Mouse (Mus musculus) liver, postnatal 0 days (tissue): ENCODE measurements at regions not wholly inside any gene's neighbourhood (a gene's known extent, or its start where the extent isn't known, plus 50 kb on each side); places are given as distances from the start of the nearest gene placed in this dataset.

Experiments used
- ATAC-seq: fragments of 200-750 bp; cut with Nextera tagmentation; 2 replicates; pipeline ENCODE4 v1.8.0; 2017; ENCODE audit warnings: mild to moderate bottlenecking, moderate library complexity
- DNase-seq: peaks from one replicate; pipeline ENCODE4 v3.0.0-alpha.2; 2016
- H3K27ac ChIP-seq: fragments of 300-500 bp; sonication (generic); 2 replicates; pipeline ENCODE4 v1.5.1; 2014; ENCODE audit warnings: antibody characterized with exemption, moderate library complexity, mild to moderate bottlenecking, low read depth
- H3K27me3 ChIP-seq: fragments of 300-500 bp; sonication (generic); 2 replicates; pipeline ENCODE4 v1.6.1; 2014; ENCODE audit warnings: low read length, control low read depth, mixed read lengths; ENCODE audit not compliant: insufficient read depth
- H3K36me3 ChIP-seq: fragments of 300-500 bp; sonication (generic); replicated peaks from 2 replicates; pipeline ENCODE4 v1.6.1; 2014; ENCODE audit warnings: mild to moderate bottlenecking, control low read depth, low read length, moderate library complexity, mixed read lengths; ENCODE audit not compliant: insufficient read depth
- H3K4me1 ChIP-seq: fragments of 300-500 bp; sonication (generic); 2 replicates; pipeline ENCODE4 v1.6.1; 2014; ENCODE audit warnings: antibody characterized with exemption, mild to moderate bottlenecking, control low read depth; ENCODE audit not compliant: insufficient read depth
- H3K4me2 ChIP-seq: fragments of 300-500 bp; sonication (generic); 2 replicates; pipeline ENCODE4 v1.6.1; 2014; ENCODE audit warnings: low read depth, mild to moderate bottlenecking, low read length, moderate library complexity, mixed read lengths
- H3K4me3 ChIP-seq: fragments of 300-500 bp; sonication (generic); 2 replicates; pipeline ENCODE4 v1.5.1; 2014; ENCODE audit warnings: low read depth, low read length
- H3K9ac ChIP-seq: fragments of 300-500 bp; sonication (generic); replicated peaks from 2 replicates; pipeline ENCODE4 v1.6.1; 2014; ENCODE audit warnings: mild to moderate bottlenecking, moderate library complexity
- H3K9me3 ChIP-seq: fragments of 300-500 bp; sonication (generic); 2 replicates; pipeline ENCODE4 v1.6.1; 2016; ENCODE audit warnings: mild to moderate bottlenecking, control low read depth, low read length, mixed read lengths
- CTCF ChIP-seq: sonication (generic); IDR thresholded peaks from 2 replicates; pipeline ENCODE4 v1.5.1; 2016; ENCODE audit warnings: antibody characterized with exemption, low read depth
- EP300 ChIP-seq: IDR thresholded peaks from 2 replicates; pipeline ENCODE4 v1.6.1; 2016; ENCODE audit warnings: antibody characterized with exemption, low read depth, mild to moderate bottlenecking
- WGBS: fragments of 180-500 bp; shearing (Covaris S2); extraction: QIAGEN DNeasy Blood & Tissue Kit; methylation state at CpG from one replicate; pipeline ENCODE4 v1.1.7; 2014; ENCODE audit not compliant: insufficient replicate concordance; 5-methylcytosine and 5-hydroxymethylcytosine counted together

DNA sequence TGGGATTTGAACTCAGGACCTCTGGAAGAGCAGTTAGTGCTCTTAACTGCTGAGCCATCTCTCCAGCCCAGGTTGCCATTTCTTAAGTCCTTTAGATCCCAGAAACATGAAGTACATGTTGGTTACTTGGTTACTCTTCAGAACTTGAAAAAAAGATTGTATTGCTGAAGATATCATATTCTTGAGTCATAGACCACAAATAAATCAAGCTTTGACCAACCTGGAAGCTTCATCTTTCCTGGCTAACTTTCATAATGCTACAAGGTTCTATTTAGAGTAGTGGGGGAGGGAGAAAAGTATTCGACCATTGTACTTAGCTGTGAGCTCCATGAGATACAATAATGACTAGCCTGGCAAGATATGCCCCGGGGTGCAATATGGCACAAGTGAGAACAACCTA, 90.9 kb upstream of the Cdkn2b start:
- Histone ChIP-seq H3K4me1 (no peaks in the 10 kb centered on the region), H3K4me3 (no peak overlapping the region), H3K36me3 (no peaks in the 10 kb centered on the region), H3K27ac (no peak overlapping the region), H3K9me3 (no peaks in the 10 kb centered on the region), H3K4me2 (no peak overlapping the region), H3K27me3 (no peaks in the 10 kb centered on the region), H3K9ac (no peak overlapping the region)
- TF ChIP-seq CTCF (no peak), EP300 (no peak)
- WGBS = 75% methylated on average over 2 of the region's 2 CpGs
- DNase-seq = no peak
- no peak for ATAC-seq

DNA sequence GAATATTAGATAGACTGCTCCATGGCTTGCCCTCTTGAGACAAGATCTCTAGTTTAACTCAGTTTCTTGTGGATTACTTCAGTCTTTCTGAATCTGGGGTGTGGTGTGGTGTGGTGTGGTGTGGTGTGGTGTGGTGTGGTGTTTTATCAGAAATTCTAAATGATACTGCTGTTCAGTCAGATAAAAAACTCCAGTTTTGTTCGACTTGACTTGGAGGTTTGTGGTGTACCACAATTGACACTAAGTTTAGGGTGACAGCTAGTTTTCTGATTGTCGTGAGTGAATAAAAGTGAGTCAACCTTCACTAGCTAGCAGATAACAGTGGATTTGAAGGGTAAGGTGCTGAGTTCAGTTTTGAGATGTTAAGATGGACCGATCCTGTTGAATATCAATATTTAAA, 89.5 kb upstream of the Cdkn2b start:
- Histone ChIP-seq H3K9ac (no peak overlapping the region), H3K36me3 (no peaks in the 10 kb centered on the region), H3K9me3 (no peaks in the 10 kb centered on the region), H3K4me1 (no peaks in the 10 kb centered on the region), H3K27ac (no peak overlapping the region), H3K27me3 (no peaks in the 10 kb centered on the region), H3K4me2 (no peak overlapping the region), H3K4me3 (no peak overlapping the region)
- ATAC-seq (no peak), DNase-seq (no peak)
- 51% methylated on average over 3 of the region's 3 CpGs for WGBS
- no peak for TF ChIP-seq EP300

DNA sequence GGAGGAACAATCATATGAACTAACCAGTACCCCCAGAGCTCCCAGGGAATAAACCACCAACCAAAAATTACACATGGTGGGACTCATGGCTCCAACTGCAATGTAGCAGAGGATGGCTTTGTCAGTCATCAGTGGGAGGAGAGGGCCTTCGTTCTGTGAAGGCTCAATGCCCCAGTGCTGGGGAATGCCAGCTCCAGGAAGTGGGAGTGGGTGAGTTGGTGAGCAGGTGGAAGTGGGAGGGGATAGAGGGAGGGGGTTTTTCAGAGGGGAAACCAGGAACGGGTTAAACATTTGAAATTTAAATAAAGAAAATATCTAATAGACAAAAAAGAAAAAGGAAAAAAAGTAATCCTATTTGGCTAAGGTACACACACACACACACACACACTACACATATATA, 88.4 kb upstream of the Cdkn2b start:
- no peaks in the 10 kb centered on the region for H3K4me1 ChIP-seq
- WGBS = 52% methylated on average over 2 of the region's 2 CpGs
- H3K9ac ChIP-seq = no peak overlapping the region
- H3K4me2 ChIP-seq = no peak overlapping the region
- H3K4me3 ChIP-seq = no peak overlapping the region
- ATAC-seq (no peak), DNase-seq (no peak)
- no peaks in the 10 kb centered on the region for H3K36me3 ChIP-seq
- TF ChIP-seq EP300 (no peak), CTCF (no peak)
- H3K9me3 ChIP-seq = no peaks in the 10 kb centered on the region
- no peaks in the 10 kb centered on the region for H3K27me3 ChIP-seq
- H3K27ac ChIP-seq = no peak overlapping the region

DNA sequence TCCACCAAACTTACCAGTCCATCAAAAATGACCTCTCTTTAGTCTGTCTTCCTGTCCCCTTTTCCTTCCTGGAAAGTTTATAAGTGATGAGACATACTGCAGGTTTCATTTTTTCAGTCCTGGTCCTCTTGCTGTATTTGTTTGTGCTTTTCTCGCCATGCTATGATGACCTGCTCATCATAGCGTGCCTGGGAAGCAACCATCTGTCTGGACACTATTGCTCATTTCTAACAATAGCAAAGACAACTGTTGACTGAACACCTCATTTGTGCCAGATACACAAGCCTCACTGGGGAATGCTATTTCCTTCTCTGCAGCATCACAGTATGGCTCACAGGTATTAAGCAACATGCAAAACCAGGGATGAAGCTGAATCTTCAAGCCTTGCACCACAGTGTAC, 85.2 kb upstream of the Cdkn2b start:
- no peak overlapping the region for H3K9ac ChIP-seq
- H3K36me3 ChIP-seq = no peaks in the 10 kb centered on the region
- TF ChIP-seq EP300 (no peak), CTCF (no peak)
- H3K9me3 ChIP-seq = no peaks in the 10 kb centered on the region
- no peak overlapping the region for H3K27ac ChIP-seq
- no peak for ATAC-seq
- H3K4me2 ChIP-seq = no peak overlapping the region
- no peaks in the 10 kb centered on the region for H3K4me1 ChIP-seq
- no peak overlapping the region for H3K4me3 ChIP-seq
- WGBS = 74% methylated on average over 2 of the region's 2 CpGs
- no peaks in the 10 kb centered on the region for H3K27me3 ChIP-seq
- DNase-seq = no peak

DNA sequence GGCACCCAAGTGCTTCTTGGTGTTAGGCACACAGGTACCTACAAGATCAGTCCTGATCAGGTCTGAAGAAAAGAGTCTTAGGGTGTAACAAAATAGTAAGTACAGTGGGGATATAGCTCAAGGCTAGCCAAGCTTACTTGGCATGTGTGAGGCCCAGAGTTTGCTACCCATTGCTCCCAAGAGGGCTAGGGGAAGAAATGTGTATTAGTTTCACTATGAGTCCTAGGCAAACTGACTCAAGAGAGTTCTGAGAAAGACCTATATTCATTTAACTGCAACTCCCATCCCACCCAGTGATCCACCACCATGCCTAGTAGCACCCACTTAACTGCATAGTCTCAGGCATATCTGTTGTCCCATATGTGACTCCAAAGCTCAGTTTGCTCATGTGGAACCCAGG, 84.5 kb upstream of the Cdkn2b start:
- no peaks in the 10 kb centered on the region for H3K36me3 ChIP-seq
- DNase-seq (no peak), ATAC-seq (no peak)
- H3K9ac ChIP-seq = no peak overlapping the region
- TF ChIP-seq CTCF (no peak), EP300 (no peak)
- H3K9me3 ChIP-seq = no peaks in the 10 kb centered on the region
- H3K27ac ChIP-seq = no peak overlapping the region
- H3K4me2 ChIP-seq = no peak overlapping the region
- H3K27me3 ChIP-seq = no peaks in the 10 kb centered on the region
- H3K4me3 ChIP-seq = no peak overlapping the region
- no peaks in the 10 kb centered on the region for H3K4me1 ChIP-seq

DNA sequence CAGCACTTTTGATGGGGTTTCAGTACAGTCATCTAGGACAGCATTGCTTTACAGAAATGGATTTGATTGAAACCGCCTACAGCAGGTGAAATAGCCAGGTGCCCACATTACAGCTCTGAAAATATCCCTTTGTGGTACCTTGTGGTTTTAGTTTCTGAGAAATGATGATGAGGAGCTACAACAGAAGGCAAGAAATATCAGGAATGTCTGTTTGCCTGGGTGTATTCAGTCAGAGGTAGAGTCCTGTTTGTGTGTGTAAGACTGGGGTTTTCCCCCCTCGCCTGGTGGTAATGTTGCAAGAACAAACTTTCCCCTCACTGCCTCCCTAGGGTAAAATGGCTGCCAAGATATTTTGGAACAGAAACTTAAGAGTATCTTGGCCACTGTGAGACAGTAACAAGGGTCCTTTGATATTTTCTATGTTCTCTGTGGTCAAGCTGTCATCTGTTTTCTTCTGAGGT, 82.4 kb upstream of the Cdkn2b start:
- Histone ChIP-seq H3K4me1 (no peaks in the 10 kb centered on the region), H3K9ac (no peak overlapping the region), H3K9me3 (no peaks in the 10 kb centered on the region), H3K4me3 (no peak overlapping the region), H3K27ac (no peak overlapping the region), H3K27me3 (no peaks in the 10 kb centered on the region), H3K4me2 (no peak overlapping the region), H3K36me3 (no peaks in the 10 kb centered on the region)
- 61% methylated on average over 2 of the region's 2 CpGs for WGBS
- no peak for ATAC-seq
- TF ChIP-seq EP300 = no peak
- no peak for TF ChIP-seq CTCF
- DNase-seq = no peak

DNA sequence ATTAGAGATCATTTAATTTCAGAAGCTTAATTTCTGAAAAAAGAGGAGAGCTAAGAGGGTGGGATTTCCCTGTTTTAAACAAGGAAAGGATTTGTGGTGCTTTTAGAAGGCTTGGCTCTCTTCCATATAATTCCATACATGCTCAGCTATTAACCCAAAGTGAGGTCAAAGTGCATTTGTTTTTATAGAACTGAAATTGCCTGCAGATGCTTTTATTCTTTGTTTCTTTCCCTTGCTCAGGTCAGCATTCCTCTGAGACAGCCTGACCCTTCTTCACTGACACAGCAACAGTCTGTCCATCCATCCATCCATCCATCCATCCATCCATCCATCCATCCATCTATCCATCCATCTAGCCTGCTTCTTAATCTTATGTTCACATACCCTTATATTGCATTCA, 82.0 kb upstream of the Cdkn2b start:
- Histone ChIP-seq H3K36me3 (no peaks in the 10 kb centered on the region), H3K9me3 (no peaks in the 10 kb centered on the region), H3K4me2 (no peak overlapping the region), H3K4me3 (no peak overlapping the region), H3K9ac (no peak overlapping the region), H3K27me3 (no peaks in the 10 kb centered on the region), H3K27ac (no peak overlapping the region), H3K4me1 (no peaks in the 10 kb centered on the region)
- ATAC-seq = no peak
- TF ChIP-seq CTCF = no peak
- no peak for DNase-seq
